Mouse (Mus musculus) G1E-ER4 (cell line): Measurements from ENCODE around the gene Col27a1. TPM values are rescaled to one million over a fixed set of nuclear protein-coding genes. Genes with fewer than 3 reads are reported as not detected.

Experiments used
- GATA1 ChIP-seq: IDR thresholded peaks from one replicate; pipeline ENCODE4 v1.8.0; 2012; ENCODE audit warnings: low read length, inconsistent platforms
- polyA plus RNA-seq: library from polyadenylated mRNA; stranded (reverse); fragments of >175 nt; gene quantifications from 2 replicates; pipeline ENCODE4 v1.2.3, GENCODE M21; 2012

Gene Col27a1
- polyA plus RNA-seq, 1 experiment = not detected

DNA sequence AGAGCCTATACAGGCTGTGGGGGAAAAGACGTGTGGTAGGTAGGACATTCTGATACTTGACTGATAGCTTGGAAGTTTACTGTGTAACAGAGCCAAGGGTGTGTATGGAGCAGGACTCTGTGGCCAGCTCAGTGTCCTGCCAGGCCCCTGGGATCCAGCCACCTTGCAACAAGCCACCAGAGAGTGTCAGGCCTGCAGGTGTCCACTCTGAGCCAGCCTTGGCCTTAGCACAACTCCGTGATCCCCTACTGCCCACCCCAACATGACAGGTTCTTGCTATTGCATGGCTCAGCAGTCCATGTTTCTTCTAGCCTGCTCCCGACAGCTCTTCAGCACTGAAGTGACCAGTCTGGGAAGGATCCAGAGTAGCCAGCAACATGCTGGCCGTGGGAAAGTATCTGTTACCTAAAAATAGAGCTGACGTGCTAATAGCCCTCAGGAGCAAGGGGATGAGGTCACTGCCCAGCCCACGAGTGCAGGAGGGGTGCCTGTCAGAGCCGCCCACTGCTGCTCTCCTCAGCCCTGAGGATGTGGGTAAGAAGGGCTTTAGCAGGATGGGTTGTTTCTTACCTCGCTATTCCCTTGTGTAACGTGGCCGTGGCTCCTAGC lies 96.5 kb downstream of the Col27a1 start:
- TF ChIP-seq GATA1 = no peak

DNA sequence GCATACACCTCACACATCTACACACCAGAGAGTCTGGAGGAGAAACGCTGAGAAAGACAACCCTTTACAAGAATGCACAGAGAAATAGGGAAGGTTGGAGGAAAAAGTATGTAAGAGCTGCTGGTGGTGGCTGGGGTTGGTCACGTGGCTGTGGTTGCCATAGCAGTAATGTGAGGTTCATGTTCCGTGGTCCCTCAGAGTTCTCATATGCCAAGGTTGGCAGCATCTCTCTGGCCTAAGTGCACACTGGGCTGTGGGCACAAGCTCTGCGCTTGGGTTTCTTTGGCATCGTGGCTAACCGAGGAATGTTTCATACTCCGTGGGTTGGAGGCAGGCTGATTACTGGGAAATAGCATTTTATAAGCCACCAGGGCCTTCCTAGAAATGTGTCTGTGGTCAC lies 97.6 kb downstream of the Col27a1 start:
- TF ChIP-seq GATA1 = no peak

DNA sequence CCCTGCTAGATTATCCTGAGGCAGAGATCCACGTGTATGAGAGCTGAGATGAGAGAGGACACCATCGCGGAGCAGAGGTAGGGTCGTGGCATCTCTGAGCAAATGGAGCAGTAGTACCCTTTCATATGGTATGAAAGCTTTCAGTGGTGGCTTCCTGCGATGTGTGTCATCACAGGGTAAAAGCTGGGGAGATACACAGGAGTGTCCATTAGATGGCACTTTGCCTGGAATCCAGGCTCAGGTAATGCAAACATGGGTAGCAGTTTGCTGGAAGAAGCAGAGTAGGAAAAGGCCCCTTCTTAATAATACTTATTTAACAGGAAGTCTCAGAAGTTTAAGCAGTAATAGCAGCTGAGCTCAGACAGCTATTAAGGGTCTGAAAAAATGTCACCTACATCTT lies 100.3 kb downstream of the Col27a1 start:
- TF ChIP-seq GATA1 = no peak

DNA sequence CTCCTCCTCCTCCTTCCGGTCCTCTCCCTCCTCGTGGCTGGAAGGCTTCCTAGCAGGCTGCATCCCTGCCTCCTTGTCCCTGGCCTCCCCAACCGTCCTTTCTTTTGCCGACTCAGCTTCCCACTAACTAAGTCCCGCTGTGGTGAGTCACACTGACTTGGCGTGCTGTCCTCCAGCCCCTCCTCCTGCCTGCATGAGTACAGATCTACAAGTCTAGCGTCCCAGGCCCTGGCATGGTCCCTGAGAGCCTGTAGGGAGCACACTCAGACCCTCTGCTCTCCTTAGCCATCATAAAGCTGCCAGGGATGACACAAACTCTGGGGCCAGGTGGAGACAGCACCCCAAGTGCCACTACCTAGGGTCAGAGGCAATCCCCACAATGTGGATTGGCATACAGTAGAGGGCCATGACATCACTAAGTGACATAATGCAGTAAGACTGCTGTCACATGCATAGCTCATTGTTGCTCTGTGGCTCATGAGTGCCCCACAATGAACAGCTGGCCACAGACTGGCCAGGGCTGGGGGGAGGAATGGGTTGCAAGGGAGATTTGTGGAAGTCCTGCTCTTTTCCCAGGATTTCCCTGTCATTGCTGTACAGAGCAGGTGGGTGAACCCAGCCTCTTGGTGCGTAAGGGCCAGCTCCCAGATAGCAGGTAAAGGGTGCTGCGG lies 102.4 kb downstream of the Col27a1 start:
- TF ChIP-seq GATA1 = no peak

DNA sequence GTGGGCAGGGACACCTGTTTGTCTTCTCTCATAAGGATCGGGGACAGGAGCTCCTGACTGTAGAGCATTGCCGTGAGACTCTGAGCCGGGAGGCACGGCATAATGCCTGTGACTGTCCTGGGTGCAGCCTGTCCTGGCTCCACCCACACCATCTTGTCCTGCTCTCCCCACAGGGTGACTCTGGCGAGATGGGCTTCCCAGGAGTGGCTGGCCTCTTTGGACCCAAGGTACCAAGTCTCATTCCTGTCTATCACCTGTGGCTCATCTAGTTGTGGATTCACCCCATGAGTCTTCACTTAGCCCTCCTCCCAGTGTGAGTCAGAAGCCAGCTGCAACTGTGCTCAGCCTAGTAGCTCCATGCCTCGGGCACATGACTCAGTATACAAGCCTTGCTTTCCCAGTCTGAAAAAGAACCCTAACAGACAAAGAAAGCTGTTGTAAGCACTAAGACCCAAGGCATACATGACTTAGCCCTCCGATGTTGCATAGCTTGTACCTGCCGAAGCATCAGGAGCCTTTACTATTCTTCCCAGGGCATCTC lies 109.5 kb downstream of the Col27a1 start:
- TF ChIP-seq GATA1 = no peak

DNA sequence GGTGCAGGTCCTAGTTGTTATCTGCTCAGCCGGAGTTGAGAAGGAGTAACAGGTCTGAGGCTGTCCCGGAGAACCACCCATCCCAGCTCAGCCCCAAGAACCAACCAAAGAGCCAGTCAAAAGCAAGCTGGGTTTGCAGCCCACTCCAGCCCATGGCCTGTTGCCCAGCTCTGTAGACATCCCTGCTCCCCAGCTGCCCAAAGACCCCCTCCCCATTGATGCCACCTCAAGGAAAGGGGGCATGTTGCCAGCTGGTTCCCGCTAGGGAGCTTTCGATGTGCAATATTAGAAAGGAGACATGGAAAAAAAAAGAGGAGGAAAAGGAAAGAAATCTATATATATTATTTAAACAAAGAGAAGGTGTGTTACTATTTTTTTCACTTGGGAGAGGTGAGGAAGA lies 119.6 kb downstream of the Col27a1 start:
- no peak for TF ChIP-seq GATA1

DNA sequence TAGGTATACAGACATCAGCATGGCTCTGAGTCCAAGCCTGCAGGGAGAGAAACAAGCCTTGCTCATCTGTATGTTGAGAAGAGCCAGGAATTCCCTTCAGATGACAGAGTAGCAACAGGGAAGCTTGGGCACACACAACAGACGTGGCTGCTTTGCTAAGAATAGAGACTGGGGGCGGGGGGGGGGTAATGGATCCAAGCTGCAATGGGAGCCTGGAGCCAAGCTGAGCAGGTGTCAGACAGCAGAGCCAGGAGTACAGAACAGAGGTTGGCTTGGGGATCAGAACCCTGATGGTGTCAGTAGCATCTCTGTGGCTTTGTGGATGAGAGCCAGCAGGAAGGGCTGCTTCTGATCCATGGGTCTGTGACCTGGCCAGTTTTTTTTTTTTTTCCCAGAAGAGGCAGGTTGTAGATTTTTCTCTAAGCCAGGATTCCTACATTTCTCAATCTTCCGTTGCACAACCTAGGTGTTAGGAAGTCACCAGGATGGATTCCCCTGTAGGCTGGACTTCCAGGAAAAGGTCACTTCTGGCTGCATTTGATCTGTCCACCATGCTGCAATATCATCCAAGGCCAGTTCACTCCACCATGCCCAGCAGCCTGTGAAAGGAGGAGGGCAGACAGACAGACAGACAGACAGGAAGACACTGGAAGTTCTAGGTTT lies 124.7 kb downstream of the Col27a1 start:
- TF ChIP-seq GATA1 = no peak

DNA sequence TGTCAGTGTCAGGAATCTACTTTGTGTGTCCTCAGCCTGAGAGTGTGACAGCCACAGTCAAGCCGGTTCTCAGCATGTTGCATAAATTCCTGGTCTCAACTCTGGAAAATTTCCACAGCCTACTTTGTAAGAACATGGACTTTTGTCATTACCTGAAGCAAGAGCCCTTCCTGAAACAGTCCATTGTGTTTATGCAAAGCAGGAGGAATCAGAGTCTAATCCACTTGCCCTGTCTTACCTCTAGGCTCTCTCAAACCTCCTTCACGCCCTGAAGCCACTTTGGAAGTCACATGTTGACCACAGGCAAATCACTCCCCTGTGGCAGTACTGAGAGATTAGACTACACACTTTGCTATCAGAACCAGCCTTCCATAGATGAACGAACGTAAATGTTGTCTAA lies 128.7 kb downstream of the Col27a1 start:
- TF ChIP-seq GATA1 = no peak

DNA sequence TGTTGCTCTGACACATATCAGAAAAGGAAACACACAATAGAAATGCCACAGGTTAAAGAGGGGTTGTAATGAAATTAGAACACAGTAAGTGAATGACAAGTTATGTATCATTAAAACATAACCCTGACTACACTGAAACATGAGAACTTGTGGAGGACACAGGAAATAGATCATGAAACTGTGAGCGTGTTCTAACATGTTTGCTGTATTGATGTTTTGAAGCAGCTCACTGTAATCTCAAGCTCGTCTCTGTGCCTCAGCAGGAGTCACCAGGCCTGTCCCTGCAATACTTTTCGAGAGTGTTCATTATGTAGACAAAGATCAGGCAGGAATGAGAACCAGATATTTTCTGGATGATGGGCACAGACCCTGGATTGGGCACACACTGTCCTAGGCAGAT lies 129.8 kb downstream of the Col27a1 start:
- TF ChIP-seq GATA1 = no peak

DNA sequence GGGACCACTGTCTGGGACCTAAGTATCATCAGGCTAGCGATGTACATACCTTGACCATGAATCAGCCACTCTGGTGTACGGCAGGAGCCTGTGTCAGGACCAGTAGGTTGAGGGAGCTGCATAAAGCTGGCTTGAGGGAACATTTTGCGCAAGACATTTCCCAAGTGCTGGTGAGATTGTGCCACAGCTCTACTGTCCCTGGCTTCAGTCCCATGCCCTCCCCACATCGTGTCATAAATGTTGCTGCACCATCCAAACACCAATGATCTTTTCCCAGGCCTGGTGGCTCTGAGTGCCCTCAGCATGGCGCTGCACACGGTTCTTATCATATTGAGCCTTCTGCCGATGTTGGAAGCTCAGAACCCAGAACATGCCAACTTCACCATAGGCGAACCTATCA lies 130.5 kb downstream of the Col27a1 start, which contains the start of gene Orm1:
Gene Orm1 (plus strand): TSS at position 266 of the 400 bp plus-strand sequence.
- no peak for TF ChIP-seq GATA1

DNA sequence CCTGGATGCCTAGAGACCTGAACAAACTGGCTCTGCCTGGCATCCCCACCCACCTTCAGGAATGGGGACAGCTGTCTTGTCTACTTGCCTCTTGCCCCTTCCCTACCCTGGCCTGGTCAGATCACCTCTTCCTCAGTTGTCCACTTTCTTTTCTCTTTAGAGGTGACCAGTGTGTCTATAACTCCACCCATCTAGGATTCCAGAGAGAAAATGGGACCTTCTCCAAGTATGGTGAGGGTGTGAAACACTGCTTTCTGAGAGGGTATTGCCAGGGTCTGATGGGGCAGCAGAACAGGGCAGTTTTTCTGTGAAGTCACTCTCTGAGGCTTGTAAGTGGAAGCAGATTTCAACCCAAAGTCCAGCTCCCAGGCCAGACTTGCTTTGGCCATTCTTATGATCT lies 131.5 kb downstream of the Col27a1 start:
- no peak for TF ChIP-seq GATA1

DNA sequence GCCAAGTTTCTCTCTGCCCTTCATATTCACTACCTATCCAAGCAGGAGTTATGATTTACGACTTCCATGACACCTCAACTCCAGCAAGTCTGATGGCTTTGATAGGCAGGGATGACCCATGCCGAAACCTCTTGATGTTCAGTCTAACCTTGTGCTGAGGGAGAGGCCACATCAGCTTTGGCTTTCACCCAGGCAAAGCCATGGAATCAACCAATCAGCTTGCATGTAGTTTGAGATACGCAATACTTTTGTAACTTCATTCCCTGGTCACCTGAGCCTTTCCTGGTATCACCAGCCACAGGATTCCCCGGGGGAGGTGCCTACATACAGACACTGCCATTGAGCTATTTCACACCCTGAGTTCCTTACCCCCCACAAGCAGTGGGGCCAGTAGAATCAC lies 132.9 kb downstream of the Col27a1 start:
- TF ChIP-seq GATA1 = no peak

DNA sequence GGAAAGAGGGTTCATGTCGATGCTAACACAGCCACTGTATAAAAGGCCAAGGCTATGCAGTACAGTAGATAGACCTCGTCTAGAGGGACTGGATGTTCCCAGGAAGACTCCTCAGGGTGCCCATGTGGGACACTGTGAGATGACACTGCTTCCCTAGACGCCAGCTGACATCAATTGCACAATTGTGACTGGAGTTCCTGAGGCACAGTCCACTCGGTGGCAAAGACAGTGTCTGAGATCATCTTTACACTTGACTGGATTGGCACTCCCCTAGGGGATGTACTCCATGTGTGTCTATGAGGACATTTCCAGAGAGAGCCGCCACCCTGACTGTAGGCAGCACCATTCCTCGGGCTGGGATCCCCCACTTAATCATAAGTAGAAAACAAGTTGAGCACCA lies 134.7 kb downstream of the Col27a1 start:
- no peak for TF ChIP-seq GATA1

DNA sequence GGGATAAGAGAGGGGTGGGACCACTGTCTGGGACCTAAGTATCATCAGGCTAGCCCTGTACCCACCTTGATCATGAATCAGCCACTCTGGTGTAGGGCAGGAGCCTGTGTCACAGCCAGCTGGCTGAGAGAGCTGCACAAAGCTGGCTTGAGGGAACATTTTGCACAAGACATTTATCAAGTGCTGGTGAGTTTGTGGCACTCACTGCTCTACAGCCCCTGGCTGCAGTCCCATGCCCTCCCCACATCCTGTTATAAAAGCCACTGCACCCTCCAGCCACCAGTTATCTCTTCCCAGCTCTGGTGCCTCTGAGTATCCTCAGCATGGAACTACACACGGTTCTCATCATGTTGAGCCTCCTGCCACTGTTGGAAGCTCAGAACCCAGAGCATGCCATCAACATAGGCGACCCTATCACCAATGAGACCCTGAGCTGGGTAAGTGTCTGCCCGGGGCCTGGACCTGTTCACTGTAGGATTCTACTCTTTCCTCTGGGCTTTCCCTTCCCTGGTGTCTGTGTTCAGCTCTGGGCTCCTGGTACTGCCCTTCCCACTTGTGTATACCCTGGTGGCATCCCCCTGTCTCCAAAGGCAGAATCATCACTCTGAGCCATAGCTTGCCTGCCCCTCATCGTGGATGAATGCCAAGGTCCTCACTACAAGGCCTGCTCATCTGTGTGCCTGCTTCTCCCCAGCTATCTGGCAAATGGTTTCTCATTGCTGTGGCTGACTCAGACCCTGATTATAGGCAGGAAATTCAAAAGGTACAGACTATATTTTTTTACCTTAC lies 142.3 kb downstream of the Col27a1 start, which contains the start of gene Orm3:
Gene Orm3 (plus strand): TSS at position 286 of the 789 bp plus-strand sequence.
- no peak for TF ChIP-seq GATA1

DNA sequence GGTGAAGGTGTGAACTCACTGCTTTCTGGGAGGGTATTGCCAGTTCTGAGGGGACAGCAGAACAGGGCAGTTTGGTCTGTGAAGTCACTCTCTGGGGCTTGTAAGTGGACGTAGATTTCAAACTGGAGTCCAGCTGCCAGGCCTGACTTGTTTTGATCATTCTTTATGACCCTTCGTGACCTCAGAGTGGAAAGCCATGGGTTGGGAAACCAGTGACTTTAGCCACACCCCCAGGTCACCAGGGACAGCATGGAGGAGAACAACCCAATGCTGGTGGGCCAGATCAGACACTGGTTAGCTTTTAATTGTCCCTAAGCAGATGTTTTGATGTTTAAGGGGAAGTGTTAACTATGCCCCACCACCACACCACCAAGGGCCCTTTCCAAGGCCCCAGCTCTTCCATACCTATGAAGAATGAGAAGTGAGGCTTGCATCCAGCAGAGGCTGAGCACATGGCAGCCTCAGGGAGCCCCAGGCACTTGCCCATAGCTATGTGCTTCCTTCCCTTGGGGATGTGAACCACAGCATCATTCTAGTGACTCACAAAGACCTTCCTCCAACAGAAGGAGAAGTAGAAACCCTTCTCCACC lies 143.3 kb downstream of the Col27a1 start:
- no peak for TF ChIP-seq GATA1
